18 mouse cellular contexts compared by ENCODE assay signal in genomic region chr8:3735599-3735998, GRCm38 (mm10). TPM values are rescaled to one million over a fixed set of nuclear protein-coding genes. Genes with fewer than 3 reads are reported as not detected.
"Had no signal": no experiment of that assay in that cellular context is flagged by ENCODE, and none has a peak within 500 bp of the region (broad histone marks: within the 10 kb centered on the region; RNA-seq: fewer than 3 reads in every experiment).

No protein-coding gene starts in this region.

- DNase-seq: liver, postnatal 0 days; lung, adult 2 months; lung, postnatal 14 days; lung, postnatal 36 days; right cerebral cortex, postnatal 25 days; thymus, adult 2 months; thymus, postnatal 25 days; thymus, postnatal 4 days had no signal

- H3K4me3 ChIP-seq: lung, embryonic 15.5 days; megakaryocyte, embryonic 14.5 days; midbrain, embryonic 13.5 days; midbrain, embryonic 15.5 days; neural tube, embryonic 12.5 days; stomach, embryonic 15.5 days had no signal

- H3K27ac ChIP-seq: lung, embryonic 15.5 days; macrophage; midbrain, embryonic 13.5 days; midbrain, embryonic 15.5 days; neural tube, embryonic 12.5 days; stomach, embryonic 15.5 days; stomach, postnatal 0 days had no signal

RNA-seq across cellular contexts. Expression of gene Clec4g, which starts 15.1 kb away (rescaled TPM):
- total RNA-seq: megakaryocyte progenitor cell, adult 5-6 weeks; midbrain, postnatal 0 days had no signal

RNA-seq across cellular contexts. Expression of gene Fcer2a, which starts 41.6 kb away (rescaled TPM):
- total RNA-seq: megakaryocyte progenitor cell, adult 5-6 weeks; midbrain, postnatal 0 days had no signal
